In the genomic region with DNA sequence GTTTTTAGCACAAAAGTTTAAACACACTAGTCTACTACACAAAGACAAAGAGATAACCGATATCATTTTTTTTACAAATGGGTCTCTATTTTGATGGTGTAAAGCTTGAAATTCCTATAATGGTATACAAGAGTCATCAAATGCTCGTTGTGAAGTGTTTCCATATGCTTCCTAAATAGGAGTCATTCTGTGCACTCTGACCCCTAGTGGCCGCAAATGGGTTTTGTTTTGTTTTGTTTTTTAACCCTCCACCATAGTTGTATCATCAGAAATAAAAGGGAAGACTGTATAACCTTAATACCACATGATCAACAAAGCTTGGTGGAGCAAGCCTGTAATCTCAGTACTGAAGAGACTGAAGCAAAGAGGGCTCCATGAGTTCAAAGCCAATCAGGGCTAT, we compare ENCODE assay signal across 12 mouse cellular contexts. TPM values are rescaled to one million over a fixed set of nuclear protein-coding genes. Genes with fewer than 3 reads are reported as not detected.
DNase-seq lines count a peak whose midpoint lies in the region; ATAC-seq and TF ChIP-seq lines count a peak whose summit lies in the region.
"Had no signal": no experiment of that assay in that cellular context is flagged by ENCODE, and none has a peak within 500 bp of the region (broad histone marks: within the 10 kb centered on the region; RNA-seq: fewer than 3 reads in every experiment).

No protein-coding gene starts in this region.

- peak; percentile 36 for TF ChIP-seq CTCF in Patski (IDR thresholded peaks at IDR 0.05)

- 48% methylated on average over 3 of the region's 3 CpGs for WGBS in hindbrain, embryonic 11.5 days
- WGBS in hindbrain, embryonic 16.5 days = 47% methylated on average over 3 of the region's 3 CpGs

- no peak overlapping the region for H3K9ac ChIP-seq in hindbrain, embryonic 11.5 days (ENCODE audit: low read depth, low read length)
- H3K9ac ChIP-seq in hindbrain, embryonic 16.5 days (ENCODE audit: low read depth, low read length) = no peak overlapping the region
- H3K9ac ChIP-seq: embryonic facial prominence, embryonic 15.5 days; limb, embryonic 15.5 days had no signal

- H3K4me2 ChIP-seq in hindbrain, embryonic 11.5 days (replicated peaks; ENCODE audit: low read depth, low read length) = no peak overlapping the region
- H3K4me2 ChIP-seq in hindbrain, embryonic 16.5 days (ENCODE audit: low read length) = no peak overlapping the region
- H3K4me2 ChIP-seq: embryonic facial prominence, embryonic 15.5 days; limb, embryonic 15.5 days had no signal

- H3K4me1 ChIP-seq in hindbrain, embryonic 11.5 days (replicated peaks; ENCODE audit: control insufficient read depth, insufficient read depth, low read length) = no peaks in the 10 kb centered on the region
- H3K4me1 ChIP-seq in hindbrain, embryonic 16.5 days (ENCODE audit: control insufficient read depth, insufficient read depth, low read depth, low read length) = no peaks in the 10 kb centered on the region
- H3K4me1 ChIP-seq: embryonic facial prominence, embryonic 15.5 days; limb, embryonic 15.5 days had no signal

- H3K27me3 ChIP-seq in hindbrain, embryonic 11.5 days (ENCODE audit: control insufficient read depth, insufficient read depth, low read length) = no peaks in the 10 kb centered on the region
- no peaks in the 10 kb centered on the region for H3K27me3 ChIP-seq in hindbrain, embryonic 16.5 days (replicated peaks; ENCODE audit: control insufficient read depth, insufficient read depth, low read length)
- peaks cover 8% of the 10 kb centered on the region for H3K27me3 ChIP-seq in Patski
- H3K27me3 ChIP-seq: embryonic facial prominence, embryonic 15.5 days; limb, embryonic 15.5 days had no signal

- DNase-seq in hindbrain, embryonic 11.5 days (ENCODE audit: low spot score) = peak; percentile 39
- peak; percentile 9 for DNase-seq in lung, postnatal 14 days
- DNase-seq in lung, adult 18-20 months = no peak
- DNase-seq in Patski (ENCODE audit: low read depth, low spot score) = no peak
- peak; percentile 7 for DNase-seq in lung, postnatal 36 days
- no peak for DNase-seq in layer of hippocampus, adult 8-10 months (ENCODE audit: low spot score in 2 of 2)
- DNase-seq in urinary bladder, postnatal 36 days (ENCODE audit: low spot score in 2 of 2) = no peak
- DNase-seq: gastrocnemius, postnatal 14 days had no signal

- no peak overlapping the region for H3K27ac ChIP-seq in hindbrain, embryonic 11.5 days (ENCODE audit: low read depth, low read length)
- no peak overlapping the region for H3K27ac ChIP-seq in hindbrain, embryonic 16.5 days (ENCODE audit: low read depth, low read length)
- H3K27ac ChIP-seq: embryonic facial prominence, embryonic 15.5 days; limb, embryonic 15.5 days had no signal

- no peaks in the 10 kb centered on the region for H3K36me3 ChIP-seq in hindbrain, embryonic 11.5 days (ENCODE audit: control insufficient read depth, insufficient read depth, low read length)
- H3K36me3 ChIP-seq in hindbrain, embryonic 16.5 days (ENCODE audit: control insufficient read depth, insufficient read depth, low read length) = no peaks in the 10 kb centered on the region
- H3K36me3 ChIP-seq: embryonic facial prominence, embryonic 15.5 days; limb, embryonic 15.5 days had no signal

- in situ Hi-C loops in Patski (cut with MboI; ENCODE audit: low pct_unique_long_range_greater_than_20kb) = no loop called here

- peak; percentile 25; the same call in 1 of the 2 replicates for ATAC-seq in hindbrain, embryonic 11.5 days (ENCODE audit: low FRiP score)
- no peak for ATAC-seq in hindbrain, embryonic 16.5 days
- no peak for ATAC-seq in Patski

- no peaks in the 10 kb centered on the region for H3K9me3 ChIP-seq in hindbrain, embryonic 11.5 days (ENCODE audit: control insufficient read depth, low read length)
- H3K9me3 ChIP-seq in hindbrain, embryonic 16.5 days (ENCODE audit: control insufficient read depth, low read length) = no peaks in the 10 kb centered on the region
- H3K9me3 ChIP-seq: embryonic facial prominence, embryonic 15.5 days; limb, embryonic 15.5 days had no signal

- no peak overlapping the region for H3K4me3 ChIP-seq in hindbrain, embryonic 11.5 days (ENCODE audit: low read depth, low read length)
- no peak overlapping the region for H3K4me3 ChIP-seq in hindbrain, embryonic 16.5 days (ENCODE audit: low read length)
- H3K4me3 ChIP-seq: embryonic facial prominence, embryonic 15.5 days; limb, embryonic 15.5 days had no signal

- POLR2A ChIA-PET in Patski (lab: Charles Lee) = no interaction called here

- CTCF ChIA-PET in Patski (lab: Charles Lee) = no interaction called here

RNA-seq across cellular contexts. Expression of a gene that starts 9.9 kb away (rescaled TPM):
- 1.8 and 2.0 TPM in 2 replicates for polyA plus RNA-seq in hindbrain, embryonic 11.5 days (2014; fragmentation: Nextera tagmentation; extraction: Ambion mirVana)
- 0.74 TPM in 2 replicates for polyA plus RNA-seq in hindbrain, embryonic 16.5 days (2015; fragmentation: Nextera tagmentation; extraction: Ambion mirVana)
- not detected for polyA plus RNA-seq in Patski (2021)
- 1 to 10 TPM; 3.6 to 5.5 (median 5.0) TPM for total RNA-seq in layer of hippocampus, adult 8-10 months (2022)
- total RNA-seq: hematopoietic stem cell, adult 5-6 weeks had no signal

Comparison
In these comparisons a context has a peak if more than half of its experiments do, and no peak if none do; other contexts are left out.
1. DNase-seq: peak in hindbrain, embryonic 11.5 days (single experiment), lung, postnatal 14 days (single experiment) and lung, postnatal 36 days (single experiment); none in lung, adult 18-20 months (0 of 2), Patski (single experiment), layer of hippocampus, adult 8-10 months (0 of 2) and urinary bladder, postnatal 36 days (0 of 2).